Mouse (Mus musculus) MEL (cell line): Measurements from ENCODE around the gene Man2a1.

Source experiments
- CHD1 ChIP-seq: IDR thresholded peaks from 2 replicates; pipeline ENCODE4 v1.6.1; 2012; ENCODE audit warnings: low read depth, mild to moderate bottlenecking, inconsistent platforms, low read length, improper control_type of control experiment
- CTCF ChIP-seq, 3 experiments: IDR thresholded peaks in 2 of 3; conservative IDR thresholded peaks in 1 of 3; 2 replicates each; pipeline ENCODE4 v1.5.1; 2011 to 2012; ENCODE audit warnings: low read length in 3 of 3, low read depth in 2 of 3, mild to moderate bottlenecking in 2 of 3, improper control_type of control experiment in 1 of 3, inconsistent platforms in 1 of 3, mixed read lengths in 1 of 3, moderate library complexity in 1 of 3; ENCODE audit not compliant: control insufficient read depth in 1 of 3, insufficient read depth in 1 of 3, poor library complexity in 1 of 3, severe bottlenecking in 1 of 3
- EP300 ChIP-seq, 2 experiments: IDR thresholded peaks; 2 replicates each; pipeline ENCODE4 v1.6.1; 2011; ENCODE audit warnings: improper control_type of control experiment in 2 of 2, low read length in 2 of 2, low read depth in 1 of 2, mild to moderate bottlenecking in 1 of 2
- ETS1 ChIP-seq: IDR thresholded peaks from 2 replicates; pipeline ENCODE4 v1.6.1; 2012; ENCODE audit warnings: low read depth, mild to moderate bottlenecking, inconsistent platforms, low read length, improper control_type of control experiment, moderate library complexity
- JUND ChIP-seq: IDR thresholded peaks from 2 replicates; pipeline ENCODE4 v1.6.1; 2011; ENCODE audit warnings: low read depth, mild to moderate bottlenecking, improper control_type of control experiment, low read length
- MAX ChIP-seq: IDR thresholded peaks from 2 replicates; pipeline ENCODE4 v1.6.1; 2011; ENCODE audit warnings: low read length, improper control_type of control experiment
- NELFE ChIP-seq: IDR thresholded peaks from 2 replicates; pipeline ENCODE4 v1.6.1; 2011; ENCODE audit warnings: low read depth, low read length, improper control_type of control experiment
- POLR2A ChIP-seq, 2 experiments: IDR thresholded peaks; 2 replicates each; pipeline ENCODE4 v1.6.1; 2011 to 2012; ENCODE audit warnings: low read length in 2 of 2, mild to moderate bottlenecking in 2 of 2, control low read depth in 1 of 2, improper control_type of control experiment in 1 of 2, low read depth in 1 of 2, moderate library complexity in 1 of 2; ENCODE audit not compliant: control insufficient read depth in 1 of 2, insufficient read depth in 1 of 2, poor library complexity in 1 of 2
- RCOR1 ChIP-seq: IDR thresholded peaks from 2 replicates; pipeline ENCODE4 v1.6.1; 2012; ENCODE audit warnings: low read depth, mild to moderate bottlenecking, inconsistent platforms, low read length, improper control_type of control experiment
- TAL1 ChIP-seq: IDR thresholded peaks from 2 replicates; pipeline ENCODE4 v1.6.1; 2012; ENCODE audit warnings: mild to moderate bottlenecking, inconsistent platforms, low read length, moderate library complexity, mixed read lengths
- USF2 ChIP-seq, 2 experiments: IDR thresholded peaks; 2 replicates each; pipeline ENCODE4 v1.6.1; 2011 to 2012; ENCODE audit warnings: improper control_type of control experiment in 2 of 2, low read length in 2 of 2, borderline replicate concordance in 1 of 2, inconsistent platforms in 1 of 2, low read depth in 1 of 2, mild to moderate bottlenecking in 1 of 2; ENCODE audit not compliant: insufficient read depth in 1 of 2
- ZKSCAN1 ChIP-seq: IDR thresholded peaks from 2 replicates; pipeline ENCODE4 v1.6.1; 2012; ENCODE audit warnings: low read depth, mild to moderate bottlenecking, inconsistent platforms, low read length, improper control_type of control experiment, moderate library complexity

- TF ChIP-seq CHD1 (no peak), ZKSCAN1 (no peak), JUND (no peak), USF2 (IDR thresholded peaks at IDR 0.05; ENCODE audit: borderline replicate concordance in 1 of 2, insufficient read depth in 1 of 2, low read depth in 1 of 2, low read length in 2 of 2) (no peak), POLR2A (IDR thresholded peaks at IDR 0.05; ENCODE audit: control insufficient read depth in 1 of 2, insufficient read depth in 1 of 2, low read depth in 1 of 2, low read length in 2 of 2, poor library complexity in 1 of 2) (no peak), CTCF (IDR thresholded peaks at IDR 0.05 in 2 of 3, conservative IDR thresholded peaks at IDR 0.05 in 1 of 3; ENCODE audit: control insufficient read depth in 1 of 3, insufficient read depth in 1 of 3, low read depth in 2 of 3, low read length in 3 of 3, poor library complexity in 1 of 3, severe bottlenecking in 1 of 3) (no peak), NELFE (no peak), MAX (no peak), RCOR1 (no peak), ETS1 (no peak), EP300 (IDR thresholded peaks at IDR 0.05; ENCODE audit: low read depth in 1 of 2, low read length in 2 of 2) (no peak), TAL1 (no peak)
Observed at GRCm38 (mm10) chr17:64643644-64644043, 43.1 kb downstream of the Man2a1 start.
